Mouse (Mus musculus) effector memory CD4-positive, alpha-beta T cell, adult 7 months (primary cell): ENCODE data around the gene Fbrsl1. TPM values are rescaled to one million over a fixed set of nuclear protein-coding genes. Genes with fewer than 3 reads are reported as not detected.

Experiments
- polyA plus RNA-seq: library from polyadenylated mRNA; unstranded; fragments of 100-300 nt; shearing (Covaris generic); gene quantifications from one replicate; pipeline ENCODE4 v1.2.1, GENCODE M21; 2017

Gene Fbrsl1
- 67.8 TPM for polyA plus RNA-seq

DNA sequence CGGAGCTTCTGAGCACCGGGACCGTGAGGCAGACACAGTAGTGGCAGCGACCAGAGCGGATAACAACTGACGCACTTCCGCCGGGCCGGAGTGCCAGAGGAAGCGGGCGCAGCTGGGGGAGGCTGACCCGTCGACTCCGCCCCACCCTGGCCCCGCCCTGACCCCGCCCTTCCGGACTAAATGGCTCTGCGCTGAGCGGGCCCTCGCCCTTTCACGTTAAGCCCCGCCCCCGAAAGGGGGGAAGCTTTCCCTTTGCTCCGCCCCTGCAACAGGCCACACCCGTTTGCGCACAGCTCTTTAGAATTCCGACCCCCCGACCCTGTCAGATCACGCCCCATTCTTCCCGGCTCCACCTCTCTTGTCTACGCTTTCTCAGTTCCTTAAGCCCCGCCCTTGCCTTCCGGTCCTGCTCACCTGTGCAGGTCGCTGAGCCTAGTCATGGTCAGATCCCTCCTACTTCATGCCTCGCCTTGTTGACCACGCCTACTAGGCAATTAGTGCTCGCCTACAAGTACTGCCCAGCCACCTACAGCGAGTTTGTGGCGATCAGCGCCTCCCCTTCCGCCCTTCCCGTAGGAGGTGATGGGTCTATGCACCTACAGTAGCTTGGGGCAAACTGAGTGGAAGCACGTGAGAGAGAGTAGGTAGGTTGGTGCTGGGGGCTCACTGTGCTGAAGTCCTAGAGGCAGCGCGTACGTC lies at the start of gene Fbrsl1:
Gene Fbrsl1, minus strand, starts transcription at position 68 of the 699 bp plus-strand sequence.

DNA sequence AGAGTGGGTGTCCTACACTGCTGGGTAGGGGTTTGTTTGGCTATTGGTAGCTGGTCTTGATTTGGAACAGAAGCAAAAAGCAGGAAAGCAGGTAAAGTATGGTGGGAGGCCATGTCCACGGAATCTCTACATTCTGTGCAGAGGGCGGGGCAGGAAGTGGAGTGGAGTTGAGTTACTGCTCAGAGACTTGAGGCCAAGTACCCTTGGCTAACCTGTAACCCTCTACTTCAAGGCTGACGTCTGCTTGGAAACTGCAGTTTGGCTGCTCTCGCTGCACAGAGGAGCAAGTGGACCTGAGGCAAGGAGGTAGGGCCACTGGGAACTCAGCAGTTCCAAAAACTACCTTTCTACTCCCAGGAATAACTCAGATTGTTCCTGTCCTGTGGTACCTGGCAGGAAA lies 103.8 kb downstream of the Fbrsl1 start, which contains the start of gene Lrcol1:
Gene Lrcol1, plus strand, starts transcription at position 207 of the 400 bp plus-strand sequence.

DNA sequence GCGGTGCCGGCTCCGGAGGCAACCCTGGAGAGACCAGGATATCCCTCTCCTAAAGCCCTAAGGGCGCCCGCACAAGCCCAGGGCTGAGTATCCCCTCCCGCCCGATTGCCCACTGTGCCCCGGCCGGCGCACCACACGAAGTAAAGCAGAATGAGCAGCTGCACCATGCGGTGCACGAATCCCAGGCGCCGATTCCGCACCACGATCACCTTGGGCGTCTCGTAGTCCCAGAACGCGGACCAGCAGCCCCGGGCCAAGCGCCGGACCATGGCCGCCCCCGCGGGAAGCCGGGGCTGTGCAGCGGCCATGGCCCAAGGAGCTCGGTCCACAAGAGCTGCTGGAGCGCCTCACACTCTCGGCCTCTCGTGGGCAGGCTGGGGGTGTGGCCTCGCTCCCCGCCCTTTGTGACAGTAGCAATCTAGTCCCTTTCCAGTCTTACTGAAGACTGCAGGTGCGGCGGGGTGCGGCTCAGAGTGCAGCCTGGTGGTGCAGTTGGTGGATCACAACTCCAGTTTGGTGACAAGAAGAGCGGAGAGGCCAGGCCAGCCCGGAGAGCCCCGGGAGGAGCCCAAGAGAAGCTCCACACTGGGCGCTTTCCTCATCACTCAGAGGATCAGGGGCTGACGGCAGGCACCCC lies 105.5 kb downstream of the Fbrsl1 start, which contains the start of gene P2rx2:
Gene P2rx2, minus strand, starts transcription at position 565 of the 637 bp plus-strand sequence.

Other genes with a start within 250 kb of the Fbrsl1 start
- gene Ankle2, start 217.5 kb downstream of the Fbrsl1 start, polyA plus RNA-seq = 36.7 TPM
- gene Pgam5, start 178.6 kb downstream of the Fbrsl1 start, polyA plus RNA-seq = 55.0 TPM
- 0.88 TPM for gene Pxmp2, start 162.3 kb downstream of the Fbrsl1 start, polyA plus RNA-seq
- 3.6 TPM for gene Pole, start 162.2 kb downstream of the Fbrsl1 start, polyA plus RNA-seq
- gene P2rx2, start 105.3 kb downstream of the Fbrsl1 start, polyA plus RNA-seq = not detected
- gene Lrcol1, start 103.8 kb downstream of the Fbrsl1 start, polyA plus RNA-seq = not detected
- 25.4 TPM for gene Galnt9, start 95.9 kb upstream of the Fbrsl1 start, polyA plus RNA-seq
- 42.6 TPM for gene Noc4l, start 204.9 kb upstream of the Fbrsl1 start, polyA plus RNA-seq
- 47.4 TPM for gene Ddx51, start 204.9 kb upstream of the Fbrsl1 start, polyA plus RNA-seq